Mouse (Mus musculus) left cerebral cortex, adult 9 months (tissue): ENCODE measurements at regions not wholly inside any gene's neighbourhood (a gene's known extent, or its start where the extent isn't known, plus 50 kb on each side); places are given as distances from the start of the nearest gene placed in this dataset.

Experiments
- DNase-seq, 2 experiments: peaks; one replicate each; pipeline ENCODE4 v3.0.0; 2022; ENCODE audit warnings: low spot score in 2 of 2

DNA sequence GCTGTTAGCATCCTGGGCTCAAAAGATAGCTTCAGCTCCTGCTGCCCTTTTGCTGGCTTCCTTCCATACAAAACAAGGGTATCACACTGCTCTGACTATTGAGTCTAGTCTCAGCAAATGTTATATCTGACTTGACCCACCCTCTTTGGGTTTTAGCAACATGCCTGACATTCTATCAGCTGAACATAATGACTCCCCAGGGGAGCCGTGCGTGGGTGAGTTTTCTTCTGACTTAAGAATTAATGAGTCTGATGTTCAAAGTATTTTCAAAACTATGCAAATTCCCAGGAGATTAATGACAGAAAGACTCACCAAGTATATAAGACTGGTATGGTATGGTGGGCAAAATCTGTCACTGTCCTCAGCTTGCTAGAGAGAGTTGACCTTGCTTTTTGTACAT lies 159.0 kb downstream of the Pmp22 start:
- DNase-seq = no peak

DNA sequence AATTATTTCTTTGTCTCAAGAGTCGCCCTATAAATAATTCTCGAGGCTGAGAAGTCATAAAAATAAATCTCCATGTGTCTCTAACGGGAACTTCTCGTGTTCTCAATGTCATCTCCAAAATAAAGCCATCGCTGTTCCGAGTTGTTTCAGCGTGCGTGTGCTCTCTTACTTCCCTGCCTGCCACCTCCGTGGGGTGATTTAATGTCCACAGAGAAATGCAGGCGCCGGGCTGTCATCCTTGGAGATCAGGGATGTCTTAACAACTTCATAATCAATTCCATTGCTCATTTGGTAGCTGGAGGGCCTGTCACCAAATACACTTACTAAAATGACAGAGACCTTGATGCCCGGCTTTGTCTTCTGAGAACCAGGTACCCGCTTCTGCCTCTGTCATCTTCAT lies 161.8 kb downstream of the Pmp22 start:
- DNase-seq = no peak

DNA sequence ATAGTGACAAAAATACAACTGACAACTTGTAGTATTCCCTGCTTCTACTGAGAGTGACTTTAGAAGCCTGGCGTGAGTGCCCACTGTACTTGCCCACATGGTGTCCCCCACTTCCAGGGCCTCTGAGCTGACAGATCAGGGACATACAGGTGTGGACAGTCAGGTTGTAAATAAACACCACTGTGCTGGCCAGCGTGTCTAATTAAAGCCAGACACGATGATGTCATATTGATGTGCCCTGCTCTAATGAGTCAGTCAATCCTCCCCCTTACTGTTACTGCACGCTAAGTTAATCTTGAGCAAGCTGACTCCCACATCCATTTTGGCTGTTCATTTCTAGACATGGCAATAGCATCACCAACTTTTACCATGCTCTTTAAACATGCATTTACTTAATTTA lies 164.7 kb downstream of the Pmp22 start:
- no peak for DNase-seq

DNA sequence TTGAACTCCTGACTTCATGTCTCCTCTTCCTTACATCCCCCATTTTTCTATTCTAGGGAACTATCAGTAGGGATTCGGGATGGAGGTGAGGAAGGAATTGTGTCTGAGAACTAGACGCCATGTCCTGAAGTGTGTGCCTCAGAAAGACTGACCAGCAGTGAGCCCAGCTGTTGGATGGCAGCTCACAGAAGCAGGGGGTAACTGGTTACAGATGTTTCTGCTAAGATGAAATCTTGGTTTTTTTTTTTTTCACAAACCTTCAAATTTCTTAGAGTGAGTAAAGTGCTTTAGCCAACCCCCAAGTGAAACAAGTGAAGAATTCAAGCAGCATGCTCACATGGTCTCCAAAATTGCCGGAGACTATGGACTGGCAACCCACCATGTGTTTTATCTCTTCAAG lies 165.7 kb downstream of the Pmp22 start:
- no peak for DNase-seq

DNA sequence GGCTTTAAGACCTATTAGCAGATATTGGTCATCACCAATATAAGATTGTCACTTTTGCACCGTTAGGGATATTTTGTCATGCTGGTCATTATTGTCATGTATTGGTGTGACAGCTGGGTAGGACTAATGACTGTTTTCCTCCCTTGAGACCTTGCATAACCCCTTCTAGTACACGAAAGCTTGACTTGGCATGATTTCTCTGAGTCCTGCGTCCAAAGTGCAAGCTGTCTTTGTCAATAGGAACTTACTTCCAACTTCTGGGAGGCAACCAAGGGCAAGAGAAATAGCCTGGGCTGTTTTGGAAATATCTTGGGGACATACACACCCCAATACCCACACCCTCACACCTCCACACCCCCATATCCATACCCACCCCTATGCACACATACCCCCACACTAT lies 167.7 kb downstream of the Pmp22 start:
- DNase-seq = no peak

DNA sequence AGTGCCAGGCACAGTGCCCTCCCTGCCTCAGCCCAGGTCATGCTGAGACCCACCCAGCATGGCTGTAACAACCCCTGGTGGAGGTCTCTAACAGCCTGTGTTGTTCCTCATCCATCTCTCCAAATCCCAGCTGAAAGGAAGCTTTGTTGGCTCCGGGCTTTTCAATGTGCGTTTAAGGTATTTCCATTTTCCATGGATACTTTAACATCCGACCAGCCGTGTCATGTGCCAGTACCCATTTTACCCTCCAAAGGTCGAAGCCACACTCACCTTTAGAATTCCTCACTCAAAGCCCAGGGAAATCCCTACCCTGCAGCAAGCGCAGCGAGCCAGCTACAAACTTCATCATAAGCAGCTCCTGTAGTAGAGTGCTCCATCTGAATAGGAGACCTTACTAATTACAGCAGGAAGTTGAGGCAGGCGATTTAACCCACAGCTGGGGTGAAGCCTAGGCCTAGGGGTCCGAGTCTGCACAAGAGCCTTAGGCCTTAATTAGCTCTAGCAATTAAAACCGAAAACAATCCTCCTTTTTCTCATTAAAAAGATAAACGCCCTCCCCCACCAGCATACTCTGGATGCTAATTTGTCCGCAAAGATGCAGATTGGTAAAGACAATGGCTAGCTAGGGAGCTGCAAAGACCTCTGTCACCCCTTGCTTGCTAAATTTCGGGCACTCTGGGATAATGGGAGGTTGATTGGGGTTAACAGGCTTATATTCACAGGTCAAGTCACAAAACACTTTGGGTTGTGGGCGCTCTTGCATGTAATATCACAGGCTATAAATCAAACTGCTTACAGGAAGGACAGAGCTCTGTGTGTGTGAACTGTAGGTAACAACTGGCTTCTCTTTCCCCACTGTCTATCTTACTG lies 171.2 kb downstream of the Pmp22 start:
- DNase-seq = no peak

DNA sequence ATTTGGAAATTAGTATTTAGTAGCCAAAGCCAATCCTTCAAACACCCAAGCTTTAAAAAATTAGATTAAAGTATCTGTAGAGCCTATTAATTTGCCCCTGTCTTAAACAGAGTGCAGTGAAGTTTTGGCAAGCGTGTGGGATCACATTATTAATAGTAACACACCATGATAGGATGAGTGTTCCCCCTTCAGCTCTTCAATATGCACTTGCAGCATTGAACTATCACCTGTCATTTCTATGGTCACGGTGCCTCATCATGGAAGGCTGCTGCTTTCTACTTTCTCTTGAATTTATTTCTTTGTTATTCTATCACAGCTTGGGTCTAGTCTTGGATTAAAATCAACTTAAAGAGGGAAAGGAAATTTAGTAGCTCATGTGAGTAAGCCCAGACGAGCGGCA lies 196.4 kb downstream of the Pmp22 start:
- no peak for DNase-seq

DNA sequence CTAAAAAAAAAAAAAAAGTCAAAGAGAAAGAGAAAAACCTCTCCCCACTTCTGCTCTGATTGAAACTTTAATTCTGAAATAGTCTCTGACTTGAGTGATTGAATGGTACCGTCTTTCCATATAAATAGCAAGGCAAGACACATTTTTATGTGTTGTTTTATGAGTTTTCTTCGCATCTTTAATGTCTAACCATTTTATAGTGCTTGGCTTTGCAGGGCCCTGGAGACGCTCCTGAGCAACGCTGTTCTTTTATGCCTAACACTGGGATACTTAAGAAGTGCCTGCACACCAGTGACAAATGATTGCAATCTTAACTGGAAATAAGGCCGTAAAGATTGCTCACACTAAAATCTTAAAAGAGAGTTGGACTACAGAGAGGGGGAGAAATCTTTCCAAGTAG lies 198.1 kb downstream of the Pmp22 start:
- DNase-seq = no peak

DNA sequence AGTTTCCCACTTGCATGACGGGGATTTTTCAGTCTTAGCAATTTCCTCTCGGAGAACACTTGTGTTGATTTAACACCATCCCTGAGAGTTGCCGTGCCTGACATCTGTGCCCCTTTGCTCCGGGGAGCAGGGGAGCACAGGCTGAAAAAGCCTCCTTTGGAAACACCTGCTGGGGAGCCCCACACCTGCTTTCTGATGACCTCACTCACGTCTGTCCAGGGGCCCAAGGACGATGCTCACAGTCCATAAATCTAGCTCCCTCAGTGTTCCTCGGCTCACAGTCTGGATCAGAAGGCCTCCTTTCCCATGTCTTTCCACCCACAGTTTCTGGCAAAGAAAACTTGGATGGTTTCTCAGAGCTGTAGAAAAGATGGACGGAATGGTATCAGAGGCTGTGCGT lies 208.7 kb downstream of the Pmp22 start:
- no peak for DNase-seq

DNA sequence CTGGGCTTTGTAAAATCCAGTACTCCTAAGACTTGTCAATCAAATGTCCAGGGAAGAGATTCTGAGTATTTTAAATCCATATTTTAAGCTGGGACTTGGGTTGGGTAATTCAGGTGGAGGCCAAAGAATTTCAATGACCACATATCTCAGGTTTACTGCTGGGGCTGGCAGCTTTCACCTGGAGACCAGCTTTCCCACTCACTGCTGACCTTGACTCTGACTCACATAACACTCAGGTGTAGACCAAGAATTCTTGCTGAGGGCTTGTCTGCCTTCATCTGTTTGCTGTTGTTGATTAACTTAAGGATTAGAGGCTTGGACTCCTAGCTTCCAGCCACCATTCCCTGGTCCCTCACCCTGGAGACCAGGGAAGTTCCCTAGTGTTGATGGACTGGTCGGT lies 209.5 kb downstream of the Pmp22 start:
- DNase-seq = no peak

DNA sequence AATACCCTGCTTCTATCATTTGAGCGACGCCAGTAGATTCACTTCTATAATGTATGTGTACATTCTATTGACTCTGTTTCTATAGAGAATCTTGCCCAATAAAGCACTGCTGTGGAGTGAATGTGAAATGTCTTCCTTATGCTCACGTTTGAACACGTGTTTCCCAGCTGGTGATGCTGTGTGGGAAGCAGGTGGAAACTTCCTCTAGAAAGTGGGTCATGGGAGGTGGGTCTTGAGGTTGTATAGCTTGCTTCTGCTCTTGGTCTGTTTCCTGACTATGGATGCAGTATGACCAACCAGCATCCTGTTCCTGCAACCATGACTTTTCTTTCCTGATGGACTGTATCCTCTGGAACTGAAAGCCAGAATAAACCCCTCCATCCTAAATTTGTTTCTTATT lies 216.9 kb downstream of the Pmp22 start:
- no peak for DNase-seq

DNA sequence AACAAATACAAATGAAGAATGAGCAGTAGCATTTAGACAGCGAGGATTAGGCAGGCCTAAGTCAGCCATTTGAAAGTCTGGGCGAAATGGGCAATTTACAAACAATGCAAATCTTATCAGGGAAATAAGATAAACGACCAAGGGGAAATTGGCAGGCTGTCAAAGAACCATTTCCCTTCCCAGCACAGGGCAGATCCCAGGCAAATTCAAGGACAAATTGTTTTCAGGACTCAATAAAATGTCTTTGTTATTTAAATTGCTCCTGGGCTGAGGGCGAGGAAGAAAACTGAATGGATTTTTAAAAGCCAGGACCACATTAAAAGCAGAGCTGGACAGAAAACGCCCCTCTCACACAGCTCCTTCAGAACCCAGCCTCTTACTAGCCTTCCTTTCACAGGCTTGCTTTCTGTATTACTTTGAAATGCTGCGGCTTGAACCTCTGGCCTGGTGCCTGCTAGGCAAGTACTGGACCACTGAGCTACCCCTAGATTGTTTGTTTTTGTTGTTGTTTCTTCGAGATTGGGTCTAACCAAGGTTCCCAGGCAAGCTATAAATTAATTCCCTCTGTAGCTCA lies 221.4 kb downstream of the Pmp22 start:
- DNase-seq = no peak

DNA sequence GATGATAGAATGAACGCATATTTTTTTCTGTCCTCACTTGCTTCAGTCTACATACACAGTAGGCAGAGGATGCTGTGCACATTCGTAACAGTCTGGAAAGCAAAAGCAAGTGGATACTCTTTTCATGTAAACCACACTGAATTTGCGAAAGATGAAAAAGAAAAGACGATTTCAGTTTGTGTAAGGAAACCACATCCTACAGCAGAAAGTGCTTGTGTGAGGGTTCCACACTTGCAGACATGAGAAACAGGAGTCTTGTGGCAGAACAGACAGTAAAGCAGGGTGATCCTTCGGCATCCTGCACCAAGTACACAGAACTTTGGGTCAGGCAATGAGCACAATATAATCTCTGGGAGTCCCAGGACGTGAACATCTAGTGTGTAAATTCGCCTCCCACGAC lies 223.2 kb downstream of the Pmp22 start:
- no peak for DNase-seq

DNA sequence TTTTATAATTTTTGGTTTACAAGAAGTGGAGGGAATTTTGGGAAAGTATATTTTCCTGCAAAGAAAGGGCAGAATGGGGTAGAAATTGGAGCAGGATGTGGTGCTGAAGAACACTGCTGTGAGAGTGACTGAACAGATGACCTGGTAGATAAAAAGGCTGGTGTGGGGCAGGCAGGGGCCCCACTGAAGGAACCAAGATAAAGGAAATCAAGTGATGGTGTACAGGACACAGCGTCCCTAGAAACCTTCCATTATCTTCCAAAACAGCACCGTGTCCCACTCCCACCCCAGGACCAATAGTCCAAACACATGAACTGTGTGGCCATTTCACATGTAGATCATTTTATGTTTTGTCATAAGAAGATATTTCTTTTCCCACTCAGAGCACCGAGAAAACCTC lies 224.2 kb downstream of the Pmp22 start:
- DNase-seq = no peak

DNA sequence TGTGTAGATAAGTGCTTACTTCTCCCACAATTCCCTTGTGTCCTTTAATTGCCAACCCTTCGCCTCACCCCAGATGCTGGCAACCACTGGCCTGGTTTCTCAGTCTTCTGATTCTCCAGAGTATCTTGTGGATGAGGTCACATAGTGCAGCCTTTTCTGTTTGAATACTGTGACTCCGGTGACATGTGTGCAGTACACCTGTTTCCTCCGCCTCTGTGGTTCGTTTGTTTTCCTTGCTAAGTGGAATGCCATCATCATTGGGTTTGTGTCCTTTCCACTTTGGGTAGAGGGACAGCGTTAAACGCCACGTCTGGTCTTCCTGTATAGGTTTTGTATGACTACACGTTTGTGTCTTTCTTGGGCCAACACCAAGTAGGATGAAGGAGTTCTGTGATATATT lies 224.9 kb downstream of the Pmp22 start:
- no peak for DNase-seq

DNA sequence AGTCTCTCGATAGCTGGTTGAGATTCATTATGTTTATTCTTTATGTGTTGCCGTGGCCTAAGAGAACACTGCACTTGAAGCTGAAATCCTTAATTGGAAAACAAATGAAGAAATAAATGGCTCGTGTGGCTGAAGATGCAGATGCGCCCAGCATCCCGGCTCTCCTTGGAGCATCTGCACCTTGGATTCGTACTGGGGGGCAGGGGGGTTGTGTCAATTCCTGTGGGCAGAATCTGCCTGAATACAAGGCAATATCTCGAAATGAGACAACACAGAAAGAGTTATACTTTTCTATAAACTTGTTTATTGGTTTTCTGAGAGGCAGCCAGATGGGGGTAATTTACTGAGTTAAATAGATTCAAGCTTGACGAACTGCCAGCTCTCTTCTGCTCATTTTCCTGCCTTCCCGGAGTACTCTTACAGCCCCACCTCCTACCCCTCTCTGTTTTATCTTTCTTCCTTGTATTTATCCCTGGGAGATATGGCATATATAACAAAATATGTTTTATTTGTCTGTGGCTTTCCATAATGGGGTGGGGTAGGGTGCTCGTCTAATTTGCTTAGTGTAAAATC lies 229.1 kb downstream of the Pmp22 start:
- no peak for DNase-seq

DNA sequence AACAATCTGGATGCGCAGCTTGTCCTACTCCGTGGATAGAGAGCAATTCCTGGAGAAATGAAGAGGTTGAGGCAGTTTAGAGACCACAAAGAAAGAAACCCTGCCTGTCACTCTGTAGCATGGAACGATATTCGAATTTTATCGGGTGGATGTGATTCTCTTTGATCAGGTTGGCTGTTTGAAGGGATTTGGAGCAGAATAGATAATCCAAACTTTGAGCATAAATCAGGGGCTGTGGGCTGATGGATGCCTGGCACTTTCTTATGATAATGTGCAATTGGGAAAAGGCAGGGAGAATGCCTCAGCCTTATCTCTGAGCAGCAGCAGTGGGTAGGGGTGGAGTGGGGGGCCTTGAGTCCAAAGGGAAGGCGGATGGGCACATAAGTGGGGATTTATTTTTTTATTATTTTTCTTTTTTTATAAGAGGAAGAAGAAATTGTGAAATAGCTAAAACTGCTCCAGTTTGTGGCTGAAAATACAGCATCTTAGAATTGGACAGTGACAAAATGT lies 239.0 kb downstream of the Pmp22 start:
- DNase-seq = no peak

DNA sequence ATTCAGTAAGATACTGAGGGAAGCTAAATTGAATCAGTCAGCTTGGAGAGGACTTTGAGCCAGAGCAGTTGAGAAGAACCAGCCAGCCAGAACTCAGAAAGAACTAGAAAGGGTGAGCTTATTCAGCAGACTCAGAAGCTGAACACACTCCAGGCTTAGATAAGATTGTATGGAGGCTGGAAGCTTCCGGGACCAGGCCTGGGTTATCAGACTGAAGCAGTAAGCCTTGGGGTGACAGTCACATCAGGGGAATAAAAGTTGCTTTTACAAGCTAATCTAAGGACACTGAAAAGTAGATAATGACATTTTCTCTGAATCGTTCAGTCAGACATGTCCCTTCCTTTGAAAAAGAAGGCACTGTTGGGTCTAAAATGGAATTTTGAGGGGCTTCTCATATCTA lies 240.7 kb downstream of the Pmp22 start:
- DNase-seq = no peak

DNA sequence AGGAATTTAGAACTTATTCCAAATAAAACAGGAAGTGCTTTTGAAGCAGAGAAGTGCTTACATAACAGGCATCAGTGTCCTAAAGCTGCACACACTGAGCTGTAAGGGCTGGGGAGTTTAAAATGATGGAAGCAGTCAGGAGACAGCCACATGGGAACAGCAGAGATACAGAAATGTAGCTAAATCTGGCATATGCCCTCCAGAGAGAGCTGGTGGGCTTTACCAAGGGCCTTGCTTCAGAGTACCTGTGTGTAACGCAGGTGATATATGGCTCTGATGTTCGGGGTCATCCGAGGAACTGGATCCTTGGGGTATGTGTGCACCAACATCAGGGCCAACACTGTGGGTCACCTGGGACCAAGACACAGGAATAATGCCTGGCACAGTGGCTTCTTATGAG lies 247.5 kb downstream of the Pmp22 start:
- no peak for DNase-seq

DNA sequence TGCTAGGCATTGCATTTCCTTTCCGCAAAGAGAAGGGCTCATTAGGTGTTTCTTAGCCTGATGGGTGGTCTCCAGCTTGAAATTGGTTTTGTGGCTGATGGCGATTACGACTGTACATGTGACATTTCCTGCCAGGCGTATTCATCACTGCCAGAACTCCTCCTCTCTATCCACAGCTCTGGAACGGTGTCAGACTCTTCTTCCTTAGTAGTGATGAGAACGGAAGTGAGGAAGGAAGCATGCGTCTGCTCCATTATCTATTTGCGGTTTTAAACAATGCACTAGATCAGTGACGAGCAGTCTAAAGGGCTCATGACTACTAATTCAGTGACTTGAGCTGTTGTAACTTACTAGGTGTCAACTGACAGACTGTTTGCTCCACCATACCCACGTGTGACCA lies 248.2 kb downstream of the Pmp22 start:
- no peak for DNase-seq

DNA sequence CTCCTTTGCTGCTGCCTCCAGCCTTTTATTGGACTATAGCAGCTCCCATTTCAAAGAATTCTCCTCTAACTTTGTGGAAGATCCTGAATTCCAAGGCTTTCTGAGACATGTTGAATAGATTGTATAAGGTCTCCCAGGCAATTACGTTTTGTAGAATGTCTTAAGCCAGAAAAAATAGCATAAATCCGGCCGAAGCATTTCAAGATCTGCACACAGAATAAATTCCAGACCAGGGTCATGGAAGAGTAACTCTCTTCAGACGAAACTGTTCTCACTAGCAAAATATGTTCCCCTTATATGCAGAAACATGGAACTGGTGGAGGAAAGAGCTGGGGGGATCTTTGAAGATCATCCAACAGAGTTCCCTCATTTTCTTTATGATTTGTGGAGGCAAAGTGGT lies 259.5 kb downstream of the Pmp22 start:
- no peak for DNase-seq

DNA sequence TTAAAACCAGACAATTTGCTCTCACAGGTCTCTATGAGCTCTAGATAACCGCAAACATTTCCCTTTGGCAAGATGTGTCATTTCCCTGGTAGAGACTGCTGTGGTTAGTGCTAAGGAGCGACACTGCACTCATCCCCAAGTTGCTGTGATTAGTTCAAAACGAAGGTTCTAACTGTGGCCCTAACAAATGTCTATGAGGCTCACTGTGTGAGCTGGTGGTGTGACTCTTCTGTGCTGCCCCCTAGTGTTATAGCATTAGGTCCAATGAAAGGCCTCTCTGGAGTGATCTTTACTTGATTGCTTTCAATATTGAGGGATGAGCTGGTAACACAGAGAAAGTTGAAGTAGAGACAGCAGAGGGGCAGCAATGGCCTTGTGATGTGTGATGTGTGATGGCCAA lies 262.7 kb downstream of the Pmp22 start:
- DNase-seq = no peak

DNA sequence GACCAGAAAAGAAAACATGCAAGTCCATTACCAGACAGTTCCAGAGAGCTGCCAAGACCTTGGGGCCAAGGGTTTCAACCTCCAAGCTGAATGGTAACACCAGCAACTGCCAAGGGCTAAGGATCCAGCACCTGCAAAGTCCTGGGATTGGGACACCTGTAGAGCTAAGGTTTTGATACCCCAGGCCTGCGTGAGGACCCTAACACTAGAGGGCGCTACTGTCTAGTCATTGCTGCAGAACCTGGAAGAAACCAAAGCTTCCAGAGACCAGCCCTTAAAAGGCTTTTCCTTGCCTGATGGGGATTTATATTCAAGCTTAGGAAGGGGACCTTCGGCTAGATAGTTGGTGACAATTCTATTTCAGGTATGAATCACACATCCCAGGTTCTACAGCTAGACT lies 263.6 kb downstream of the Pmp22 start:
- DNase-seq = no peak
